ENCODE assay signal across 19 mouse cellular contexts in genomic region chr10:80013609-80014008, GRCm38 (mm10). TPM values are rescaled to one million over a fixed set of nuclear protein-coding genes. Genes with fewer than 3 reads are reported as not detected.
A peak's percentile ranks its signal among the peaks of the same experiment; 100 is the strongest.
DNase-seq lines count a peak whose midpoint lies in the region; ATAC-seq and TF ChIP-seq lines count a peak whose summit lies in the region.
"Had no signal": no experiment of that assay in that cellular context is flagged by ENCODE, and none has a peak within 500 bp of the region (broad histone marks: within the 10 kb centered on the region; RNA-seq: fewer than 3 reads in every experiment).

No protein-coding gene starts in this region.

- WGBS in hindbrain, embryonic 10.5 days: 29% methylated on average over 25 of the region's 25 CpGs
- 24% methylated on average over 25 of the region's 25 CpGs for WGBS in hindbrain, embryonic 11.5 days
- 26% methylated on average over 25 of the region's 25 CpGs for WGBS in embryonic facial prominence, embryonic 14.5 days

- no peak for DNase-seq in hindbrain, embryonic 10.5 days (ENCODE audit: low spot score)
- no peak for DNase-seq in hindbrain, embryonic 11.5 days (ENCODE audit: low spot score)
- DNase-seq in ES-E14 (ENCODE audit: low read depth, low spot score): no peak
- no peak for DNase-seq in embryonic facial prominence, embryonic 14.5 days (ENCODE audit: low spot score)
- DNase-seq in Muller cell, postnatal 12 days (ENCODE audit: inconsistent ontology term): no peak
- DNase-seq in gastrocnemius, postnatal 25 days: no peak
- no peak for DNase-seq in adrenal gland, adult 2 months
- DNase-seq: adrenal gland, adult 8-10 months; cerebellum, adult 11-12 months; cerebellum, adult 9-10 months; cerebellum, postnatal 25 days; gastrocnemius, postnatal 10 days; heart, postnatal 10 days; kidney, adult 8-10 months had no signal

- peaks cover 69% of the 10 kb centered on the region for H3K27me3 ChIP-seq in hindbrain, embryonic 10.5 days (ENCODE audit: insufficient read depth, poor library complexity, severe bottlenecking)
- peaks cover 37% of the 10 kb centered on the region for H3K27me3 ChIP-seq in hindbrain, embryonic 11.5 days (ENCODE audit: control insufficient read depth, insufficient read depth, low read length)
- peaks cover 44% of the 10 kb centered on the region for H3K27me3 ChIP-seq in embryonic facial prominence, embryonic 14.5 days (replicated peaks; ENCODE audit: control insufficient read depth, insufficient read depth, low read length)

- no peak overlapping the region for H3K9ac ChIP-seq in hindbrain, embryonic 11.5 days (ENCODE audit: low read depth, low read length)
- peak overlapping the region; percentile 8; the same call in 1 of the 2 replicates for H3K9ac ChIP-seq in ES-E14 (ENCODE audit: insufficient read depth, low read depth, low read length, poor library complexity, severe bottlenecking)
- 0 out of 2 replicates have a peak overlapping the region, but pooled peaks have one; percentile 25 for H3K9ac ChIP-seq in embryonic facial prominence, embryonic 14.5 days (ENCODE audit: low read depth, low read length)
- H3K9ac ChIP-seq: embryonic facial prominence, embryonic 15.5 days; forebrain, embryonic 12.5 days; hindbrain, embryonic 15.5 days had no signal

- peaks cover 24% of the 10 kb centered on the region for H3K9me3 ChIP-seq in hindbrain, embryonic 10.5 days
- H3K9me3 ChIP-seq in hindbrain, embryonic 11.5 days (ENCODE audit: control insufficient read depth, low read length): peaks cover 3% of the 10 kb centered on the region; the same call in 1 of the 2 replicates
- no peaks in the 10 kb centered on the region for H3K9me3 ChIP-seq in ES-E14 (ENCODE audit: control insufficient read depth, insufficient read depth, low read depth, low read length)
- H3K9me3 ChIP-seq in embryonic facial prominence, embryonic 14.5 days (ENCODE audit: control insufficient read depth, low read length): peaks cover 16% of the 10 kb centered on the region

- H3K4me1 ChIP-seq in hindbrain, embryonic 10.5 days (replicated peaks): peaks cover 5% of the 10 kb centered on the region
- no peaks in the 10 kb centered on the region; the same call in 1 of the 2 replicates for H3K4me1 ChIP-seq in hindbrain, embryonic 11.5 days (replicated peaks; ENCODE audit: control insufficient read depth, insufficient read depth, low read length)
- H3K4me1 ChIP-seq in ES-E14 (ENCODE audit: control insufficient read depth in 2 of 2, insufficient read depth in 2 of 2, low read length in 2 of 2, poor library complexity in 1 of 2): peaks cover 5 to 25% of the 10 kb centered on the region in 2 experiments; a peak in 3 of 4 replicates
- H3K4me1 ChIP-seq in embryonic facial prominence, embryonic 14.5 days (ENCODE audit: control insufficient read depth, insufficient read depth, low read length): no peaks in the 10 kb centered on the region
- H3K4me1 ChIP-seq: forebrain, embryonic 12.5 days; hindbrain, embryonic 15.5 days had no signal

- H3K4me3 ChIP-seq in hindbrain, embryonic 10.5 days: peak overlapping the region; percentile 5; the same call in 1 of the 2 replicates
- H3K4me3 ChIP-seq in hindbrain, embryonic 11.5 days (ENCODE audit: low read depth, low read length): no peak overlapping the region
- peak overlapping the region; percentile 22 to 36; a peak in 3 of 4 replicates for H3K4me3 ChIP-seq in ES-E14 (ENCODE audit: insufficient read depth in 1 of 2, low read depth in 1 of 2, low read length in 2 of 2, poor library complexity in 1 of 2, severe bottlenecking in 1 of 2)
- H3K4me3 ChIP-seq in embryonic facial prominence, embryonic 14.5 days (ENCODE audit: low read depth, low read length): no peak overlapping the region
- H3K4me3 ChIP-seq: embryonic facial prominence, embryonic 15.5 days; erythroblast, embryonic 14.5 days; forebrain, embryonic 12.5 days; hindbrain, embryonic 15.5 days had no signal

- no peak overlapping the region for H3K4me2 ChIP-seq in hindbrain, embryonic 11.5 days (replicated peaks; ENCODE audit: low read depth, low read length)
- H3K4me2 ChIP-seq in embryonic facial prominence, embryonic 14.5 days (ENCODE audit: low read depth, low read length): no peak overlapping the region
- H3K4me2 ChIP-seq: embryonic facial prominence, embryonic 15.5 days; forebrain, embryonic 12.5 days; hindbrain, embryonic 15.5 days had no signal

- no peak overlapping the region for H3K27ac ChIP-seq in hindbrain, embryonic 10.5 days
- no peak overlapping the region for H3K27ac ChIP-seq in hindbrain, embryonic 11.5 days (ENCODE audit: low read depth, low read length)
- H3K27ac ChIP-seq in ES-E14 (ENCODE audit: insufficient read depth, low read depth, low read length, poor library complexity, severe bottlenecking): no peak overlapping the region
- H3K27ac ChIP-seq in embryonic facial prominence, embryonic 14.5 days (replicated peaks; ENCODE audit: low read depth, low read length): no peak overlapping the region
- H3K27ac ChIP-seq: embryonic facial prominence, embryonic 15.5 days; forebrain, embryonic 12.5 days; hindbrain, embryonic 15.5 days had no signal

- no peak for ATAC-seq in hindbrain, embryonic 11.5 days (ENCODE audit: low FRiP score)
- no peak for ATAC-seq in embryonic facial prominence, embryonic 14.5 days (ENCODE audit: low read depth)
- ATAC-seq: forebrain, embryonic 16.5 days had no signal

- H3K36me3 ChIP-seq in hindbrain, embryonic 10.5 days: peaks cover 34% of the 10 kb centered on the region
- no peaks in the 10 kb centered on the region for H3K36me3 ChIP-seq in hindbrain, embryonic 11.5 days (ENCODE audit: control insufficient read depth, insufficient read depth, low read length)
- H3K36me3 ChIP-seq in ES-E14 (ENCODE audit: control insufficient read depth, insufficient read depth, low read length, poor library complexity, severe bottlenecking): peaks cover 9% of the 10 kb centered on the region; the same call in 1 of the 2 replicates
- peaks cover 21% of the 10 kb centered on the region; the same call in 1 of the 2 replicates for H3K36me3 ChIP-seq in embryonic facial prominence, embryonic 14.5 days (ENCODE audit: control insufficient read depth, insufficient read depth, low read length)

- in situ Hi-C loops in ES-E14 (cut with MboI; ENCODE audit: low sequenced_read_pairs in 2 of 2, unreplicated experiment in 2 of 2): no loop called here

TF ChIP-seq in ES-E14, 5 proteins besides CTCF, POLR2A, EP300 and RAD21:
- TF ChIP-seq ZNF384 (IDR thresholded peaks at IDR 0.05; ENCODE audit: low read depth, low read length) (no peak), ZC3H11A (IDR thresholded peaks at IDR 0.05; ENCODE audit: borderline replicate concordance, low read depth, low read length) (no peak), MAFK (IDR thresholded peaks at IDR 0.05; ENCODE audit: insufficient read depth, low read depth, low read length) (no peak)

RNA-seq across cellular contexts. Expression of gene Arhgap45, which starts 2.8 kb away (rescaled TPM):
- polyA plus RNA-seq in hindbrain, embryonic 10.5 days (2016; fragmentation: Nextera tagmentation; extraction: Ambion mirVana): 8.4 and 9.0 TPM in 2 replicates
- polyA plus RNA-seq in hindbrain, embryonic 11.5 days (2014; fragmentation: Nextera tagmentation; extraction: Ambion mirVana): 4.1 and 4.3 TPM in 2 replicates
- 17.0 and 20.9 TPM in 2 replicates for total RNA-seq in ES-E14 (2012; rRNA removed)
- polyA plus RNA-seq in embryonic facial prominence, embryonic 14.5 days (2014; fragmentation: Nextera tagmentation; extraction: Ambion mirVana): 4.4 and 6.4 TPM in 2 replicates
- total RNA-seq in gastrocnemius, postnatal 25 days (2021): 1 to 10 TPM; 1.0 to 2.1 TPM
- total RNA-seq in adrenal gland, adult 2 months (2021): 1 to 10 TPM; 3.9 to 6.7 TPM
- polyA plus RNA-seq in adrenal gland, adult 2 months (2012; rRNA removed): 11.0 and 14.6 TPM in 2 replicates

RNA-seq across cellular contexts. Expression of gene Abca7, which starts 17.3 kb away (rescaled TPM):
- 4.4 and 6.0 TPM in 2 replicates for polyA plus RNA-seq in hindbrain, embryonic 10.5 days (2016; fragmentation: Nextera tagmentation; extraction: Ambion mirVana)
- polyA plus RNA-seq in hindbrain, embryonic 11.5 days (2014; fragmentation: Nextera tagmentation; extraction: Ambion mirVana): 2.6 TPM in 2 replicates
- total RNA-seq in ES-E14 (2012; rRNA removed): 8.8 and 18.9 TPM in 2 replicates
- 2.5 and 2.8 TPM in 2 replicates for polyA plus RNA-seq in embryonic facial prominence, embryonic 14.5 days (2014; fragmentation: Nextera tagmentation; extraction: Ambion mirVana)
- total RNA-seq in gastrocnemius, postnatal 25 days (2021): 1 to 10 TPM; 4.9 to 5.7 TPM
- 10 to 100 TPM; 18.4 to 22.9 TPM for total RNA-seq in adrenal gland, adult 2 months (2021)
- polyA plus RNA-seq in adrenal gland, adult 2 months (2012; rRNA removed): 28.6 TPM in 2 replicates

RNA-seq across cellular contexts. Expression of gene Cnn2, which starts 25.2 kb away (rescaled TPM):
- 201 and 223 TPM in 2 replicates for polyA plus RNA-seq in hindbrain, embryonic 10.5 days (2016; fragmentation: Nextera tagmentation; extraction: Ambion mirVana)
- 180 and 221 TPM in 2 replicates for polyA plus RNA-seq in hindbrain, embryonic 11.5 days (2014; fragmentation: Nextera tagmentation; extraction: Ambion mirVana)
- 94.1 and 159 TPM in 2 replicates for total RNA-seq in ES-E14 (2012; rRNA removed)
- 293 and 304 TPM in 2 replicates for polyA plus RNA-seq in embryonic facial prominence, embryonic 14.5 days (2014; fragmentation: Nextera tagmentation; extraction: Ambion mirVana)
- total RNA-seq in gastrocnemius, postnatal 25 days (2021): 1 to 10 TPM; 8.5 to 9.4 TPM
- total RNA-seq in adrenal gland, adult 2 months (2021): 10 to 100 TPM; 29.5 to 50.1 TPM
- 53.0 and 58.8 TPM in 2 replicates for polyA plus RNA-seq in adrenal gland, adult 2 months (2012; rRNA removed)

RNA-seq across cellular contexts. Expression of gene Polr2e, which starts 26.0 kb away (rescaled TPM):
- 261 and 268 TPM in 2 replicates for polyA plus RNA-seq in hindbrain, embryonic 10.5 days (2016; fragmentation: Nextera tagmentation; extraction: Ambion mirVana)
- polyA plus RNA-seq in hindbrain, embryonic 11.5 days (2014; fragmentation: Nextera tagmentation; extraction: Ambion mirVana): 215 and 222 TPM in 2 replicates
- total RNA-seq in ES-E14 (2012; rRNA removed): 266 and 293 TPM in 2 replicates
- 207 and 227 TPM in 2 replicates for polyA plus RNA-seq in embryonic facial prominence, embryonic 14.5 days (2014; fragmentation: Nextera tagmentation; extraction: Ambion mirVana)
- 10 to 100 TPM; 43.2 to 45.5 TPM for total RNA-seq in gastrocnemius, postnatal 25 days (2021)
- 100 to 1,000 TPM in 1 of 2 experiments, 10 to 100 TPM in 1; 97.3 to 106 TPM for total RNA-seq in adrenal gland, adult 2 months (2021)
- polyA plus RNA-seq in adrenal gland, adult 2 months (2012; rRNA removed): 111 and 122 TPM in 2 replicates

RNA-seq across cellular contexts. Expression of gene Tmem259, which starts 29.5 kb away (rescaled TPM):
- polyA plus RNA-seq in hindbrain, embryonic 10.5 days (2016; fragmentation: Nextera tagmentation; extraction: Ambion mirVana): 11.8 and 13.1 TPM in 2 replicates
- 14.6 and 16.1 TPM in 2 replicates for polyA plus RNA-seq in hindbrain, embryonic 11.5 days (2014; fragmentation: Nextera tagmentation; extraction: Ambion mirVana)
- total RNA-seq in ES-E14 (2012; rRNA removed): 127 and 220 TPM in 2 replicates
- polyA plus RNA-seq in embryonic facial prominence, embryonic 14.5 days (2014; fragmentation: Nextera tagmentation; extraction: Ambion mirVana): 20.6 and 22.3 TPM in 2 replicates
- total RNA-seq in gastrocnemius, postnatal 25 days (2021): 10 to 100 TPM; 70.1 to 80.6 TPM
- total RNA-seq in adrenal gland, adult 2 months (2021): 100 to 1,000 TPM; 142 to 143 TPM
- 619 and 624 TPM in 2 replicates for polyA plus RNA-seq in adrenal gland, adult 2 months (2012; rRNA removed)

Comparison
In these comparisons a context has a peak if more than half of its experiments do, and no peak if none do; other contexts are left out.
1. H3K4me3 ChIP-seq: peak in hindbrain, embryonic 10.5 days (single experiment) and ES-E14 (2 of 2); none in hindbrain, embryonic 11.5 days (single experiment) and embryonic facial prominence, embryonic 14.5 days (single experiment).